Mouse (Mus musculus): ENCODE data around the gene Rbbp4. TPM values are rescaled to one million over a fixed set of nuclear protein-coding genes. Genes with fewer than 3 reads are reported as not detected.

Gene Rbbp4
- polyA plus RNA-seq, 1 experiment = 16.6 TPM

- Histone ChIP-seq H3K4me1 (ENCODE audit: control insufficient read depth, insufficient read depth, insufficient read length) (no peaks in the 10 kb centered on the region), H3K27ac (ENCODE audit: insufficient read depth, low read length) (no peak overlapping the region), H3K4me3 (ENCODE audit: extremely low read depth, insufficient read depth, insufficient read length) (no peak overlapping the region), H3K36me3 (ENCODE audit: control insufficient read depth, insufficient read depth, low read length) (peaks cover 3% of the 10 kb centered on the region; the same call in 1 of the 2 replicates), H3K27me3 (ENCODE audit: control insufficient read depth, insufficient read depth, low read length) (no peaks in the 10 kb centered on the region)
- no peak for DNase-seq (ENCODE audit: low read depth in 1 of 2, low spot score in 2 of 2)
- 80% methylated on average over 5 of the region's 5 CpGs for WGBS
- TF ChIP-seq CTCF (IDR thresholded peaks at IDR 0.05; ENCODE audit: extremely low read depth, insufficient read depth, insufficient read length, insufficient replicate concordance) = no peak
- TF ChIP-seq POLR2A (IDR thresholded peaks at IDR 0.05; ENCODE audit: low read depth, low read length) = no peak
These were observed 31.8 kb downstream of the Rbbp4 start for GRCm38 (mm10) chr4:129303401-129303800.

- no peak overlapping the region for H3K4me3 ChIP-seq (ENCODE audit: extremely low read depth, insufficient read depth, insufficient read length)
- H3K27ac ChIP-seq (ENCODE audit: insufficient read depth, low read length) = no peak overlapping the region
- H3K36me3 ChIP-seq (ENCODE audit: control insufficient read depth, insufficient read depth, low read length) = no peaks in the 10 kb centered on the region
- no peaks in the 10 kb centered on the region for H3K27me3 ChIP-seq (ENCODE audit: control insufficient read depth, insufficient read depth, low read length)
- no peak for DNase-seq (ENCODE audit: low read depth in 1 of 2, low spot score in 2 of 2)
- TF ChIP-seq CTCF (IDR thresholded peaks at IDR 0.05; ENCODE audit: extremely low read depth, insufficient read depth, insufficient read length, insufficient replicate concordance) = no peak
- no peak for TF ChIP-seq POLR2A (IDR thresholded peaks at IDR 0.05; ENCODE audit: low read depth, low read length)
- 92% methylated on average over 10 of the region's 10 CpGs for WGBS
- H3K4me1 ChIP-seq (ENCODE audit: control insufficient read depth, insufficient read depth, insufficient read length) = no peaks in the 10 kb centered on the region
These were observed 36.0 kb downstream of the Rbbp4 start for GRCm38 (mm10) chr4:129299121-129299520.

- Histone ChIP-seq H3K4me3 (ENCODE audit: extremely low read depth, insufficient read depth, insufficient read length) (no peak overlapping the region), H3K4me1 (ENCODE audit: control insufficient read depth, insufficient read depth, insufficient read length) (no peaks in the 10 kb centered on the region), H3K27me3 (ENCODE audit: control insufficient read depth, insufficient read depth, low read length) (no peaks in the 10 kb centered on the region), H3K36me3 (ENCODE audit: control insufficient read depth, insufficient read depth, low read length) (no peaks in the 10 kb centered on the region), H3K27ac (ENCODE audit: insufficient read depth, low read length) (no peak overlapping the region)
- no peak for DNase-seq (ENCODE audit: low read depth in 1 of 2, low spot score in 2 of 2)
- 90% methylated on average over 4 of the region's 4 CpGs for WGBS
- TF ChIP-seq POLR2A (IDR thresholded peaks at IDR 0.05; ENCODE audit: low read depth, low read length) = no peak
- no peak for TF ChIP-seq CTCF (IDR thresholded peaks at IDR 0.05; ENCODE audit: extremely low read depth, insufficient read depth, insufficient read length, insufficient replicate concordance)
These were observed 37.4 kb downstream of the Rbbp4 start for GRCm38 (mm10) chr4:129297724-129298123.

GRCm38 (mm10) chr4:129296066-129296465 is 39.1 kb downstream of the Rbbp4 start:
- no peak for TF ChIP-seq POLR2A (IDR thresholded peaks at IDR 0.05; ENCODE audit: low read depth, low read length)
- no peak for TF ChIP-seq CTCF (IDR thresholded peaks at IDR 0.05; ENCODE audit: extremely low read depth, insufficient read depth, insufficient read length, insufficient replicate concordance)
- Histone ChIP-seq H3K4me3 (ENCODE audit: extremely low read depth, insufficient read depth, insufficient read length) (no peak overlapping the region), H3K36me3 (ENCODE audit: control insufficient read depth, insufficient read depth, low read length) (no peaks in the 10 kb centered on the region), H3K4me1 (ENCODE audit: control insufficient read depth, insufficient read depth, insufficient read length) (no peaks in the 10 kb centered on the region), H3K27ac (ENCODE audit: insufficient read depth, low read length) (no peak overlapping the region), H3K27me3 (ENCODE audit: control insufficient read depth, insufficient read depth, low read length) (no peaks in the 10 kb centered on the region)
- no peak for DNase-seq (ENCODE audit: low read depth in 1 of 2, low spot score in 2 of 2)
- WGBS = 89% methylated on average over 7 of the region's 7 CpGs

- no peak for TF ChIP-seq POLR2A (IDR thresholded peaks at IDR 0.05; ENCODE audit: low read depth, low read length)
- no peak for TF ChIP-seq CTCF (IDR thresholded peaks at IDR 0.05; ENCODE audit: extremely low read depth, insufficient read depth, insufficient read length, insufficient replicate concordance)
- H3K36me3 ChIP-seq (ENCODE audit: control insufficient read depth, insufficient read depth, low read length) = no peaks in the 10 kb centered on the region
- 58% methylated on average over 2 of the region's 2 CpGs for WGBS
- H3K4me3 ChIP-seq (ENCODE audit: extremely low read depth, insufficient read depth, insufficient read length) = no peak overlapping the region
- H3K27ac ChIP-seq (ENCODE audit: insufficient read depth, low read length) = no peak overlapping the region
- H3K27me3 ChIP-seq (ENCODE audit: control insufficient read depth, insufficient read depth, low read length) = no peaks in the 10 kb centered on the region
- H3K4me1 ChIP-seq (ENCODE audit: control insufficient read depth, insufficient read depth, insufficient read length) = no peaks in the 10 kb centered on the region
- DNase-seq (ENCODE audit: low read depth in 1 of 2, low spot score in 2 of 2) = no peak
These were observed 40.0 kb downstream of the Rbbp4 start for GRCm38 (mm10) chr4:129295188-129295587.

GRCm38 (mm10) chr4:129293702-129294101 is 41.5 kb downstream of the Rbbp4 start:
- H3K4me1 ChIP-seq (ENCODE audit: control insufficient read depth, insufficient read depth, insufficient read length) = no peaks in the 10 kb centered on the region
- WGBS = 84% methylated on average over 16 of the region's 16 CpGs
- H3K27ac ChIP-seq (ENCODE audit: insufficient read depth, low read length) = no peak overlapping the region
- TF ChIP-seq POLR2A (IDR thresholded peaks at IDR 0.05; ENCODE audit: low read depth, low read length) (no peak), CTCF (IDR thresholded peaks at IDR 0.05; ENCODE audit: extremely low read depth, insufficient read depth, insufficient read length, insufficient replicate concordance) (no peak)
- H3K4me3 ChIP-seq (ENCODE audit: extremely low read depth, insufficient read depth, insufficient read length) = no peak overlapping the region
- no peaks in the 10 kb centered on the region for H3K36me3 ChIP-seq (ENCODE audit: control insufficient read depth, insufficient read depth, low read length)
- H3K27me3 ChIP-seq (ENCODE audit: control insufficient read depth, insufficient read depth, low read length) = no peaks in the 10 kb centered on the region
- no peak for DNase-seq (ENCODE audit: low read depth in 1 of 2, low spot score in 2 of 2)

GRCm38 (mm10) chr4:129292831-129293230 is 42.3 kb downstream of the Rbbp4 start:
- WGBS = 61% methylated on average over 7 of the region's 7 CpGs
- Histone ChIP-seq H3K36me3 (ENCODE audit: control insufficient read depth, insufficient read depth, low read length) (no peaks in the 10 kb centered on the region), H3K4me1 (ENCODE audit: control insufficient read depth, insufficient read depth, insufficient read length) (no peaks in the 10 kb centered on the region), H3K27ac (ENCODE audit: insufficient read depth, low read length) (no peak overlapping the region), H3K27me3 (ENCODE audit: control insufficient read depth, insufficient read depth, low read length) (no peaks in the 10 kb centered on the region; the same call in 1 of the 2 replicates), H3K4me3 (ENCODE audit: extremely low read depth, insufficient read depth, insufficient read length) (no peak overlapping the region)
- DNase-seq (ENCODE audit: low read depth in 1 of 2, low spot score in 2 of 2) = no peak
- TF ChIP-seq CTCF (IDR thresholded peaks at IDR 0.05; ENCODE audit: extremely low read depth, insufficient read depth, insufficient read length, insufficient replicate concordance) (no peak), POLR2A (IDR thresholded peaks at IDR 0.05; ENCODE audit: low read depth, low read length) (no peak)
